Mouse (Mus musculus) ES-Bruce4 (cell line): ENCODE results near the gene Zfp275.

Source experiments
- CTCF ChIP-seq: IDR thresholded peaks from one replicate; pipeline ENCODE4 v1.8.1; 2011; ENCODE audit warnings: low read depth, low read length
- EP300 ChIP-seq: IDR thresholded peaks from 2 replicates; pipeline ENCODE4 v1.6.1; 2011; ENCODE audit warnings: low read depth, low read length; ENCODE audit not compliant: insufficient read depth
- POLR2A ChIP-seq: IDR thresholded peaks from one replicate; pipeline ENCODE4 v1.8.1; 2011; ENCODE audit warnings: low read length; ENCODE audit not compliant: insufficient read depth

- TF ChIP-seq CTCF (no peak), EP300 (no peak), POLR2A (no peak)
These were observed 20.9 kb downstream of the Zfp275 start for GRCm38 (mm10) chrX:73363291-73363690.
